Mouse (Mus musculus): ENCODE measurements around the gene Ctsd.

The Ctsd gene

DNA sequence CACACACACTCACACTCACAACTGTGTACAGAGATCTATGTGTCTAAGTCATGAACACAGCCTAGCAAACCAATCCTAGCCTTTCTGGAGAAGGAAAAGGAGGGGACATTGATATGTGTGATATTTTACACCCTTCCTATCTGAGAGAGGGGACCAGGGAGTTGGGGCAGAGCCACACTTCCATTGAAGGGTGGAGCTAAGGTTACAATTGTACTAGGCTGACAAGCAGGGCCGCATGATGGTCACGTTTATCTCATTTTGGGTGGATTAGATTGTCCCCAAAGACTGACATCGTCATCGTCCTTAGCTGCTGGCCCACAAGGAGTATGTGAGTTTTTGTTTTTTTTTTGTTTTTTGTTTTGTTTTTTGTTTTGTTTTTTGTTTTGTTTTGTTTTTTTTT is 56.6 kb downstream of the Ctsd start:
- no peak for DNase-seq

DNA sequence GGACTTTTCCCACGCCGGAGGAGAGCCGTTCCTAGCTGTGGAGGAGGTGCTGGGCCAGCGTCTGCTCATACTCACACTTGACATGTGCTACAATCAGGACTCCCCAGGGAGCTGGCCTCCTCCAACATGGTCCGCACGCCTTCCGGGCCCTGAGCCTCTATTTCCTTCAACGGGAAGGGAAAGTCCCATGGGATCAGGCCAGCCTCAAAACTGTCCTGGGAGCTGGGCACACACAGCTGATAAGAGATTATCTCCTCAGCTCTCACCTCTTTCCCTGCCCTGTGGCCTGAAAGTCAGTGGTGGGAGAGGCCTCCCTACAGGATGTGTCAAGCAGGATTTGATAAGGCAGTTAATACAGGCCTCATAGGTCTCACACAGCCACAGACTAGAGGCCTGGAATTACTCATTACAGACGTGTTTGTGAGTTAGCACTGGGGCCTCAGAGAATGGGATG is 57.5 kb downstream of the Ctsd start:
- peak; percentile 82 for DNase-seq

DNA sequence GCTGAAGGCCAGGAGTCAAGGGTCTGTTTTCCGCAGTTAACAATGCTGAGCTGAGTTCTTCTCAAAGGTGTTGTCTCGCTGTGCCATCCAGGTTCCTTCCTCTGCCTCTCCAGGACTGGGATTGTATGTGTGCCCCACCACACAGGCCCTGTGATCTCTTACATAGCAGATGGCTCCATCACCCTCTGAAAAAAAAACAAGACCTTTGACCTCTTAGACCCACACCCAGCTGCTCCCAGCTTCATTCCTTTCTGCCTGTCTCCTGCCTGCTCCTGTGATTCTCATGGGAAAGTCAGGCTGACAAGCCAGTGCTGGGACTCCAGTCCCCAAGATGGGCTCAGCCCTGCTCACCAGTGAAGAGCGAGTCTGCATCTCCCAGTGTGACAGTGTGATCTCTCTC is 59.3 kb downstream of the Ctsd start:
- DNase-seq: no peak

DNA sequence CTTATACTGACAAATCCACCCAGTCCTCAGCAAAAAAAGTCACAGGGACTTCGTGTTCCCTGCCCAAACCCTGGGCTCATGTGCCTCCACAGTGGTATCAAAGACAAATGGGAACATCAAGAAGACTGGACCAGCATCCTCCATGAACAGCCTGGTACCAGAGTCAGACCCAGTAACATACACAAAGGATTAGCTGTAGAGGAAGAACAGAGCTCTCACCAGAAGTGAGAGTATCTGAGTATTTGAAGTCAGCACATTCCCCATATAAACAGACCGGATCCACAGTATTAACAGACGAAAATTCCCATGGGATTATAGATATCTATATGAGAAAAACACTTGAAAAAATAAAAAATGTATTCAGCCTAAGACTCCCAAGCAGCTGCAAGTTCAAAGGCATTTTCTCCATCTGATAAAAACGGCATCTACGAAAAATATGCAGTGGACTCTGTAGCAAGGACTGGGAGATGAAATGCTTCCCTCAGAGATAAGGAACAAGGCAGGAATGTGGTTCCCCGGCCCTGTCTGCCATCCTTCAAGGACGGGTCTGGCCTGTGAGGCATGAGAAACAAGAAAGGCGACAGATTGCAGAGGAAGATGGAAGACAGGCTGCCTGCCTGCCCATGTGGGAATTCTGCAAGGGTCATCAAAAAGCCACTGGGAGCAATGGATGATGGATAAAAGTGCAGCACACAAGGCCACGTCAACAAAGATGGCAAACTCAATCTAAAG is 61.0 kb downstream of the Ctsd start:
- DNase-seq: no peak

Measured in kidney, postnatal 10 days (tissue).